Mouse (Mus musculus): ENCODE results near the gene Adam8.

Gene Adam8

DNA sequence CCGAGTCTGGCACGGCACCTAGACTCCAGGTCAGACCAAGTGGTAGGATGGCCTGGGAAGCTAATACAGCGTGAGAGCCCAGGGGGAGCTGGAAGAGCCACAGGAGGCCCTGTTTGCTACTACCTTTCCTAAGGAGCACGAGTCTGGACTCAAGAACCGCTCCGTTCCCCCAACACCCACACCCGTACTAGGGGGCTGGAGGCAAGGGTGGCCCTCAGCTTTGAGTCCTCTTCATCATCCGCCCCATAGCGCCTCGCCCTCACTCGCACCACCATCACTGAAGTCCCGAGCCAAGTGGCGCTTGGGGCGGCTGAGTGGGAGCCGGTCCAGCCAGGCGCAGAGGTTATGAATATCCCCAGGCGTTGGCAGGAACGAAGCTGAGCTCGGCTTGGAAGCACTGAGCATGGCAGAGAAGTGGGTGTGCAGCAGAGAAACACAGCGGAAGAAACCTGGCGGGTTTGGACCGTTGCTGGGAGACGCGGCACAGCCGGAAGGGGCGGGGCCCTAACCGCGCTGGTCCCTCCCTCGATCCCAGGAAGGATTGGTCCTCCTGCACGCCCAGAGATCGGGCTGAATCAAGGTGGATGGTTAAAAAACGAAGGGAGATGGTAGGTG, 14.0 kb downstream of the Adam8 start, which contains the start of gene 6430531B16Rik:
6430531B16Rik (minus strand) TSS at position 478 of the 615 bp plus-strand sequence.
- peak; percentile 88 to 90 for DNase-seq

DNA sequence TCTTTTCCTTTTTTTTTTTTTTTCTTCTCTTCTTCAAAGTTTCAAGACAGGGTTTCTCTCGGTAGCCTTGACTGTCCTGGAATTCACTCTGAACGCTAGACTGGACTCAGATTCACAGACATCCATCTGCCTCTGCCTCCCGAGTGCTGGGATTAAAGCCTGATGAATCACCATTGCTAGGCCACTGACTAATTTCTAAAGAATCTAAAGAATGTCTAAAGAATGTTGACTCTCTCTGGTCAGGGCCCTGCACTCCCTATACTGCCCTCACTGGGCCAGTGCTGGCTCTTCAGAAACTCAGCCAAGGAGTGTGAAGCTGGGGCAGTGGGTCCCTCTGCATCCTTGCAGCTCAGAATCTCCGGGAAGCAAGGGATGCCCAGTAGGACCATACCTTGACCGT, 16.9 kb downstream of the Adam8 start:
- no peak for DNase-seq

- DNase-seq = no peak
These were observed 18.1 kb downstream of the Adam8 start for GRCm38 (mm10) chr7:139974307-139974706.

GRCm38 (mm10) chr7:139972923-139973331, 19.4 kb downstream of the Adam8 start:
- DNase-seq = no peak

DNA sequence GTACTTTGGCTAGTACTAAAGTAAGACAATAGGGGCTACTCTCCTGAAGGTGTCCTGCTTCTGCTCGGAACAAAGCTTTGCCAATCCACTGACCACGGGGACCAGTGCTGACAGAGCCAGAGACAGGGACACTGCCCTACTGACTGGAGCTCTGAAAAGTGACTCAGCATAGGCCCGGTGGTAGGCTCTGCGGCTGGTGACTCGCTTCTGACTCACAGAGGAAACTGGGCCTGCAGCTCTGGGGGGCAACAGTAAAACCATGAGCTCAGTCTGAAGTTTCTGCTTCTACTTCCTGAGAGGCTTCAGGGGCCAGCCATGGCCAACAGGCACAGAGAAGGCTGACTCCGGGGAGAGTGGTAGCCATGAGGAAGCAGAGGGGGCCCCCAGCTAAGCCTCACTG, 20.9 kb downstream of the Adam8 start:
- no peak for DNase-seq

GRCm38 (mm10) chr7:139970979-139971378, 21.4 kb downstream of the Adam8 start:
- no peak for DNase-seq

GRCm38 (mm10) chr7:139970216-139970919, 22.0 kb downstream of the Adam8 start:
- DNase-seq = no peak

GRCm38 (mm10) chr7:139969348-139970130, 22.8 kb downstream of the Adam8 start:
- DNase-seq = peak; percentile 92 to 97

DNA sequence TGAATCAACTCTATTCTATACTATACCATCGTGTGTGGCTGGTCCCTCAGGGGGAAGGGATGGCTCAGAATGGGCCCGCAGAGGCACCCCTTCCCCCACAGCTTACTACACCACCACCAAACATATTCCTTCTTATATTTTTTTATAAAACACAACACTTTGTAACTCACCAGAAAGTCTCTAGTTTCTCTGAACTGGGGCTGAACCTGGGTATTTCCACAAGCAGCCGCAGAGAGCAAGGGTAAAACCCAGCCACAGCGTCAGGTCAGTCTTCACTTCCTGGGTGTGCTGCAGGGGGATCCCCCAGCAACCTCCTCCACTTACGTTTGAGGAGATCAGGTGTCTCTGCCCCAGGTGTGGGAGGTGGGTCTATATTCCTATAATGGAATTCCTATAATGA, 23.9 kb downstream of the Adam8 start:
- no peak for DNase-seq

DNA sequence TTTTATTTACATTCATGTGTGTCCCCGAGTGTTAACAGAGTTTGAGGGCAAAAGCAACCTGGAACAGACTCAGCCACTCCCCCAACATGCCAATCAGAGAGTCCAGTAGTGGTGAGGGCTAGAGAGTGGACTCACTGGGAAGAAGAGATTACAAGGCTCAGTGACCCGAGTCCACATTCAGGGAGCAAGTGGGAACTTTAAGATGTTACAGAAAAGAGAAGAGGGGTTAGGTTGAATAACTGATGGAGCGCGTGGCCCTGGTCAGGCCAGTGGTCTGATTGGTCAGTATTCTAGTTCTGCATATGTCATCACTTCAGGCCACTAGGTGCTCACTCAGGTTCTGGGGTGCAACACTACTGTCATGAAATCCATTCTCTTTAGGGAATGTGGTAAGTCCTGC, 25.2 kb downstream of the Adam8 start:
- DNase-seq = no peak

- DNase-seq = no peak
These were observed 28.5 kb downstream of the Adam8 start for GRCm38 (mm10) chr7:139963814-139964213.

DNA sequence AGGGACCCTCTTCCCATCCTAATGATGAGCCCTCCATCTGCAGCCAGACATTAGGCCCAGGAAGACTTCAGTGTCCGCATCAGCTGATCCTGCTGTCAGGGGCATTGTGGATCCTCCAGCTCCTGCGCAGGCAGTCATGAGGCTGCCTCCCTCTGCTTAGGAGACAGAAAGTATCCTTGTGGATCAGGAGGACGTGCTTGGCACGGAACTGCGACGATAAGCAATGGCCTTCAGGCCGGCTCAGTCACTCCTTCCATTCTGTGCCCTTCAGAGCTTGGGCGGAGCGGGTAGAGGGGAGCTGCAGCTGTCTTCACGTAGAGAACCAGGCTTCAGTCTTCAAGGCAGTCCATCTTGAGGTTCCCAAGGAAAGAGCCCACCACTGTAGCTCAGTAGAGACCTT, 31.2 kb downstream of the Adam8 start:
- no peak for DNase-seq

- no peak for DNase-seq
These were observed 34.4 kb downstream of the Adam8 start for GRCm38 (mm10) chr7:139957958-139958357.

DNA sequence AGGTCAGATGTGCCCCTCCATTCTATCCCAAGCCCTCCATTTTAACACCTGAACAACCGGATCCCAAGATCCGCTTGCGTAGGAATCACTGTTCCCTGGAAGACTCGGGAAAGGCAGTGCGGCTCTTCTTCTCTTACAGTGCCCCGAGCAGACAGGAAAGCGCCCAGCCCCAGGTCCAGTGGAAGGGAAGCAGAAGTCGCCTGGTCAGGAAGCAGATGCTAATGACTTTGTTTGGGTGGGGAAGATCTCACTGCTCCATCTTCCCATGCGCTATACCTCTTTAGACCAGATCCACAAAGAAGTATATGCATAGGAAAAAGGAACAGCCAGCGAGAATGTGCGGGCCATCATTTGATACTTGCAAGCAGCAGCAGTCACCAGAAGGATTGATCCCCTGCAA, 34.9 kb downstream of the Adam8 start:
- no peak for DNase-seq

DNA sequence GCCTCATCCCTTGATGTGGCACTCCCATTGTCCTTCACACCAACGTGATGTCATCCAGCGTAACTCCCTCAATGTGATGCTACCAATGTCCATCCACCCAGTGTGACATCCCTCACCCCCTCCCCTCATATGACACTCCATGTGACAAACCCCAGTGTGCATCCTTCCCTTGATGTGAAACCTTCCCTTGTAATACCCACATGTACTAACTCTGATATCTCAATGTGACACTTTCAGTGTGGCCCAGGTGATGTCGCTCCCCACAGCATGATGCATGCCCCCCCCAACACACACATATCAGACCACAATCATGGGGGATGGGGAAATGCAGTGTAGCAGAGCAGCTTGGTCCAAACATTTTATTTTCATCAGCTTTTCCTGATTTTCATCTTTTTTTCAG, 35.7 kb downstream of the Adam8 start:
- DNase-seq = no peak

DNA sequence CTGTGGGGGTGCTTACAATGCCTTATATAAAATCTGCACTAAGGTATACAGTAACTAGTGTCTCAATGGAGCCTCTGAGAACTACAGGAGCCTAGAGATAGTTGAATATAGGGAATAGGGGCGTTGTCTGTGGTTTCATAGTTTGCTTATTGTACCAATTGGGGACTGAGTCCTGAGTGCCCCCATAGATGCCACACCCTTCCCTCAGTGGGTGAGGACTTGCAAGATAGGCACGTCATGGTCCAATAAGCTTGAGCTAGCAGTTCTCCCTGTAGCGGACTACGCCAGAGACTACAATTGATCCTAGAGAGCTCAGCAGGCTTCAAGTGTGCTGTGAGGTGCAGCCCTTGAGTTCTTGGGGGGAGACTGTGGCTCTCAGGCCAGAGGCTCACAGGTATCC, 36.9 kb downstream of the Adam8 start:
- DNase-seq = no peak

DNA sequence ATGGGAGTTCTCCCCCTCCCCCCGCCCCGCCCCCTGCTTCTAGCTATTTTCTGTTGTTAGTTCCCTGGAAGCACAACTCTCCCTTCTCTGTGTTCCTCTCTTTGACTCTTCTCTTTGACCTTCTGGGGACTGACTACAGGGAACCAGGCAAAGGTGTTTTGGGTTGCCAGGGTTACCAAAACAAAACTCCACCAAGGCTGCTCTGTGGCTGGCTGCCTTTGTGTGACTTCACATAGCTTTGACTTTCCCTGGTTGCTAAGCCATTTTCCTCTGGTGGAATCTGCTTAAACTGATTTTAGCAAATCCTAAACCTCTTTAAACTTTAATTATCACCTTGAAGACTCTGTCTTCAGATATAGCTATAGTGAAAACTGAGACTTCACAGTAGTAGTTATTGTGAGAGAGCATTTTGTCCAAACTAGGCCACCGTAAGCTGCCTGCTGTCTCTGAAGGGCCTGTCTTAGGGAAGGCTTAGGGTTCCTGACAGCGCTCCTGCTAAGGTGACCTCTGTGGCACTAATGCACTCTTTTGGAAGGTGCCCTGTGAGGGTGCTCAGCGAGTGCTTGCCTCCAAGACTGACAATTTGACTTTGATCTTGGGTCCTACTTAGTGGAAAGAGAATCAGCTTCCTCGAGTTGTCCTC, 40.2 kb downstream of the Adam8 start:
- DNase-seq = no peak

GRCm38 (mm10) chr7:139951079-139951478, 41.3 kb downstream of the Adam8 start:
- DNase-seq = no peak

DNA sequence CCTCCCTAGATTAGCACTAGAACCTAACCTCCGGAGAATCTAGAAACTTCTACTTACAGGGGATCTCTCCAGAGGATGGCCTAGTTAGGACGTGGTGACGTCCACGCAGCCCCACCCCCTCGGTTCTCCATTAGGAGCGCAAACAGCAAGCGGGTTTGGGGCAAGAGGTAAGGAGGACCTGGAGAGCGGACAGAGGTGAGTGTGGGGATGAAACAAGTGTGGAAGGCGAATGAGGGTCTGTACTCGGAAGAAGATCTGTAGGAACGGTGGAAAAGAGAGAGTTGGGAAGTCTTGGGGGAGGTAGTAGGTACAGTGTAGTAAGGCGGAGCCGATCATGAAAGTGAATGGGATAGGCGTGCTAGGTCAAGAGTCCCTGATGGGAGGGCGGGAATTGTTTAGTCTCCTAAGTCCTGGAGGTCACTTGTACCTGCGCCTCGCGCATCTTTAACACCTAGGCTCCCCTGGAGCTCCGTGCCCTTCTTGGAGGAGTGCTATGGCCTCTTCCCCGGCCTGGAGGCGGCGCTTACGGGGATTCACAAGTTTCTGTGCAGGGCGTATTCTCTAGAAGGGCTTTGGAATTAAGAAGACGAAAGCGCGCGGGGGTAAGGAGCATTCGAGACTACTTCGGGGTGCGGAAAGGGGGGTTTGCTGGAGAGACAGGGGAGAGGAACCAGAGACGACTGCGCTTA, 41.9 kb downstream of the Adam8 start:
- DNase-seq = no peak

GRCm38 (mm10) chr7:139949893-139950282, 42.5 kb downstream of the Adam8 start:
- DNase-seq = no peak

DNA sequence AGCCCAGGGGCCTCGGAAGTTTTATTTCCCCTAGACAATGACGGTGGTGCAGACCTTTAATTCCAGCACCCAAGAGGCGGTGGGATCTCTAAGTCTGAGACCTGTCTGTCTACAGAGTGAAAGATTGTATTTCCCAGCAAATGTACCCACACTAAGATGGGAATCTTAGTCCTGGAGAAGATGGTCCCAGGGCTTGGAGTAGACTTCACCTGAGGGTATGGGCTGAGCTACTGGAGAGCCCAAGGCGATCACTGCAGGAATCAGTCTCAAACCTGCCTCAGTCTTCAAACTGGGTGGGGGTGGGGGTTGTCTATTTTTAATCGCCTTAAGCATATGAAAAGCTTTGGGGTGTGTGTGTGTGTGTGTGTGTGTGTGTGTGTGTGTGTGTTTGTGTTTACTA, 46.3 kb downstream of the Adam8 start:
- no peak for DNase-seq

GRCm38 (mm10) chr7:139945516-139945915, 46.8 kb downstream of the Adam8 start:
- DNase-seq = no peak

Data from cerebellum, postnatal 14 days (tissue).